Mouse (Mus musculus) embryo, embryonic 9.5 days (tissue): Measurements from ENCODE around the gene Gm28051.
A peak's percentile ranks its signal among the peaks of the same experiment; 100 is the strongest.

Experiments used
- DNase-seq: peaks from one replicate; pipeline ENCODE4 v3.0.0-alpha.2; 2017; ENCODE audit errors: extremely low spot score

Gm28051 gene

GRCm38 (mm10) chr12:102743036-102743588 is 14.5 kb downstream of the Gm28051 start:
- DNase-seq = no peak

- DNase-seq = no peak
These were observed 15.5 kb downstream of the Gm28051 start for GRCm38 (mm10) chr12:102742056-102742455.

- DNase-seq = no peak
These were observed 17.3 kb downstream of the Gm28051 start for GRCm38 (mm10) chr12:102740285-102740684.

GRCm38 (mm10) chr12:102739096-102739495 is 18.5 kb downstream of the Gm28051 start:
- DNase-seq = no peak

- DNase-seq = peak; percentile 79
These were observed 24.2 kb downstream of the Gm28051 start for GRCm38 (mm10) chr12:102733381-102733780.

- no peak for DNase-seq
These were observed 26.6 kb downstream of the Gm28051 start for GRCm38 (mm10) chr12:102730798-102731619.

GRCm38 (mm10) chr12:102729855-102730797 is 27.4 kb downstream of the Gm28051 start:
- DNase-seq = peak; percentile 93

- no peak for DNase-seq
These were observed 31.8 kb downstream of the Gm28051 start for GRCm38 (mm10) chr12:102725761-102726175.

- DNase-seq = no peak
These were observed 32.4 kb downstream of the Gm28051 start for GRCm38 (mm10) chr12:102725146-102725545.

GRCm38 (mm10) chr12:102723861-102724260 is 33.7 kb downstream of the Gm28051 start:
- no peak for DNase-seq

GRCm38 (mm10) chr12:102722966-102723365 is 34.6 kb downstream of the Gm28051 start:
- DNase-seq = no peak

- no peak for DNase-seq
These were observed 35.1 kb downstream of the Gm28051 start for GRCm38 (mm10) chr12:102722451-102722850.

GRCm38 (mm10) chr12:102719552-102720315 is 37.8 kb downstream of the Gm28051 start:
- DNase-seq = peak; percentile 68

GRCm38 (mm10) chr12:102714654-102715395 is 42.7 kb downstream of the Gm28051 start:
- no peak for DNase-seq

GRCm38 (mm10) chr12:102714116-102714515 is 43.4 kb downstream of the Gm28051 start:
- no peak for DNase-seq

- DNase-seq = no peak
These were observed 44.3 kb downstream of the Gm28051 start for GRCm38 (mm10) chr12:102713153-102713865.

- DNase-seq = no peak
These were observed 46.7 kb downstream of the Gm28051 start for GRCm38 (mm10) chr12:102710851-102711375.

GRCm38 (mm10) chr12:102709896-102710295 is 47.7 kb downstream of the Gm28051 start:
- no peak for DNase-seq

GRCm38 (mm10) chr12:102708220-102708619 is 49.3 kb downstream of the Gm28051 start:
- no peak for DNase-seq
